ENCODE assay signal across 19 mouse cellular contexts in genomic region chr3:84246421-84246861, GRCm38 (mm10).
DNase-seq lines count a peak whose midpoint lies in the region; ATAC-seq lines count a peak whose summit lies in the region.
"Had no signal": no experiment of that assay in that cellular context is flagged by ENCODE, and none has a peak within 500 bp of the region (broad histone marks: within the 10 kb centered on the region; RNA-seq: fewer than 3 reads in every experiment).

No protein-coding gene starts in this region.

- no peaks in the 10 kb centered on the region for H3K27me3 ChIP-seq in embryonic facial prominence, embryonic 14.5 days (replicated peaks; ENCODE audit: control insufficient read depth, insufficient read depth, low read length)
- H3K27me3 ChIP-seq in embryonic facial prominence, embryonic 10.5 days (replicated peaks; ENCODE audit: low read depth, poor library complexity, severe bottlenecking), result no peaks in the 10 kb centered on the region
- H3K27me3 ChIP-seq in kidney, embryonic 16.5 days (ENCODE audit: insufficient read depth, low read length), result no peaks in the 10 kb centered on the region
- H3K27me3 ChIP-seq: CH12.LX; heart, embryonic 15.5 days; hindbrain, embryonic 12.5 days; lung, embryonic 15.5 days; neural tube, embryonic 13.5 days; stomach, embryonic 15.5 days had no signal

- peaks cover 18% of the 10 kb centered on the region for H3K4me1 ChIP-seq in embryonic facial prominence, embryonic 14.5 days (ENCODE audit: control insufficient read depth, insufficient read depth, low read length)
- no peaks in the 10 kb centered on the region; the same call in 1 of the 2 replicates for H3K4me1 ChIP-seq in embryonic facial prominence, embryonic 10.5 days
- peaks cover 31% of the 10 kb centered on the region for H3K4me1 ChIP-seq in kidney, embryonic 16.5 days (ENCODE audit: insufficient read depth, low read length)

- peak; percentile 81 for ATAC-seq in embryonic facial prominence, embryonic 14.5 days (ENCODE audit: low read depth)
- ATAC-seq in kidney, embryonic 16.5 days (ENCODE audit: low FRiP score, low TSS enrichment), result no peak

- DNase-seq in embryonic facial prominence, embryonic 14.5 days (ENCODE audit: low spot score), result peak; percentile 71
- no peak for DNase-seq in embryonic facial prominence, embryonic 10.5 days (ENCODE audit: low spot score)
- peak; percentile 62 to 80 for DNase-seq in frontal cortex, postnatal 14 days (ENCODE audit: low spot score in 2 of 2)
- DNase-seq in layer of hippocampus, postnatal 25 days (ENCODE audit: extremely low spot score in 1 of 2, low spot score in 1 of 2), result peak; percentile 42
- peak; percentile 77 to 89 for DNase-seq in right cerebral cortex, postnatal 10 days (ENCODE audit: low spot score in 2 of 2)
- no peak for DNase-seq in spleen, adult 18-20 months
- DNase-seq in adrenal gland, postnatal 10 days, result no peak
- DNase-seq: cerebellum, adult 9-10 months; heart, adult 11 months; kidney, adult 11 months; kidney, postnatal 4 days; thymus, postnatal 25 days had no signal

- no peaks in the 10 kb centered on the region for H3K9me3 ChIP-seq in embryonic facial prominence, embryonic 14.5 days (ENCODE audit: control insufficient read depth, low read length)
- no peaks in the 10 kb centered on the region for H3K9me3 ChIP-seq in embryonic facial prominence, embryonic 10.5 days
- H3K9me3 ChIP-seq in kidney, embryonic 16.5 days (ENCODE audit: low read length), result no peaks in the 10 kb centered on the region
- H3K9me3 ChIP-seq: heart, embryonic 15.5 days; hindbrain, embryonic 12.5 days; lung, embryonic 15.5 days; neural tube, embryonic 13.5 days; stomach, embryonic 15.5 days had no signal

- no peak overlapping the region for H3K27ac ChIP-seq in embryonic facial prominence, embryonic 14.5 days (replicated peaks; ENCODE audit: low read depth, low read length)
- H3K27ac ChIP-seq in embryonic facial prominence, embryonic 10.5 days (replicated peaks), result no peak overlapping the region
- no peak overlapping the region for H3K27ac ChIP-seq in kidney, embryonic 16.5 days (ENCODE audit: low read length)
- H3K27ac ChIP-seq: heart, embryonic 15.5 days; hindbrain, embryonic 12.5 days; lung, embryonic 15.5 days; neural tube, embryonic 13.5 days; stomach, embryonic 15.5 days had no signal

- H3K36me3 ChIP-seq in embryonic facial prominence, embryonic 14.5 days (ENCODE audit: control insufficient read depth, insufficient read depth, low read length), result no peaks in the 10 kb centered on the region
- H3K36me3 ChIP-seq in embryonic facial prominence, embryonic 10.5 days (replicated peaks), result no peaks in the 10 kb centered on the region
- H3K36me3 ChIP-seq in kidney, embryonic 16.5 days (ENCODE audit: insufficient read depth, low read length), result no peaks in the 10 kb centered on the region
- H3K36me3 ChIP-seq: heart, embryonic 15.5 days; hindbrain, embryonic 12.5 days; lung, embryonic 15.5 days; stomach, embryonic 15.5 days had no signal

- H3K4me2 ChIP-seq in embryonic facial prominence, embryonic 14.5 days (ENCODE audit: low read depth, low read length), result no peak overlapping the region
- no peak overlapping the region for H3K4me2 ChIP-seq in kidney, embryonic 16.5 days (replicated peaks; ENCODE audit: low read depth, low read length)
- H3K4me2 ChIP-seq: heart, embryonic 15.5 days; hindbrain, embryonic 12.5 days; lung, embryonic 15.5 days; neural tube, embryonic 13.5 days; stomach, embryonic 15.5 days had no signal

- H3K9ac ChIP-seq in embryonic facial prominence, embryonic 14.5 days (ENCODE audit: low read depth, low read length), result no peak overlapping the region
- no peak overlapping the region for H3K9ac ChIP-seq in kidney, embryonic 16.5 days (replicated peaks; ENCODE audit: low read length)
- H3K9ac ChIP-seq: heart, embryonic 15.5 days; hindbrain, embryonic 12.5 days; lung, embryonic 15.5 days; neural tube, embryonic 13.5 days; stomach, embryonic 15.5 days had no signal

- 65% methylated on average over 7 of the region's 7 CpGs for WGBS in embryonic facial prominence, embryonic 14.5 days
- WGBS in embryonic facial prominence, embryonic 10.5 days, result 87% methylated on average over 7 of the region's 7 CpGs
- WGBS in kidney, embryonic 16.5 days, result 84% methylated on average over 7 of the region's 7 CpGs

- no peak overlapping the region for H3K4me3 ChIP-seq in embryonic facial prominence, embryonic 14.5 days (ENCODE audit: low read depth, low read length)
- no peak overlapping the region for H3K4me3 ChIP-seq in embryonic facial prominence, embryonic 10.5 days
- no peak overlapping the region for H3K4me3 ChIP-seq in kidney, embryonic 16.5 days (ENCODE audit: low read length)
- H3K4me3 ChIP-seq: heart, embryonic 15.5 days; hindbrain, embryonic 12.5 days; lung, embryonic 15.5 days; neural tube, embryonic 13.5 days; stomach, embryonic 15.5 days had no signal

Comparison
In these comparisons a context has a peak if more than half of its experiments do, and no peak if none do; other contexts are left out.
1. DNase-seq: peak in embryonic facial prominence, embryonic 14.5 days (single experiment), frontal cortex, postnatal 14 days (2 of 2), layer of hippocampus, postnatal 25 days (2 of 2) and right cerebral cortex, postnatal 10 days (2 of 2); none in embryonic facial prominence, embryonic 10.5 days (single experiment), spleen, adult 18-20 months (0 of 2) and adrenal gland, postnatal 10 days (single experiment).